Mouse (Mus musculus) liver, embryonic 14.5 days (tissue): Measurements from ENCODE around the gene Ruvbl2. TPM values are rescaled to one million over a fixed set of nuclear protein-coding genes. Genes with fewer than 3 reads are reported as not detected.
"Not testable (repeated sequence)": the region's sequence is repeated elsewhere in the genome, so short reads cannot be mapped to it uniquely, and the experiment has no call there.

Experiments
- ATAC-seq: fragments of 200-750 bp; cut with Nextera tagmentation; 2 replicates; pipeline ENCODE4 v1.8.0; 2017; ENCODE audit warnings: moderate number of reproducible peaks, mild to moderate bottlenecking, moderate library complexity; ENCODE audit not compliant: insufficient read depth
- DNase-seq, 3 experiments: peaks; one replicate each; pipeline ENCODE4 v3.0.0-alpha.2; 2012 to 2013; ENCODE audit warnings: low read depth in 3 of 3, low spot score in 3 of 3
- H3K27ac ChIP-seq: fragments of 300-500 bp; sonication (generic); 2 replicates; pipeline ENCODE4 v1.5.1; 2014; ENCODE audit warnings: moderate library complexity, mild to moderate bottlenecking, control low read depth, inconsistent platforms
- H3K27me3 ChIP-seq: fragments of 300-500 bp; sonication (generic); 2 replicates; pipeline ENCODE4 v1.6.1; 2014; ENCODE audit warnings: mild to moderate bottlenecking, low read length, moderate library complexity; ENCODE audit not compliant: control insufficient read depth, insufficient read depth
- H3K36me3 ChIP-seq: fragments of 300-500 bp; sonication (generic); replicated peaks from 2 replicates; pipeline ENCODE4 v1.6.1; 2014; ENCODE audit warnings: low read depth; ENCODE audit not compliant: control insufficient read depth, insufficient read depth
- H3K4me1 ChIP-seq, 2 experiments: fragments of 200-500 bp in 1 of 2; fragments of 300-500 bp in 1 of 2; sonication (generic) in 1 of 2; replicated peaks; 2 replicates each; pipeline ENCODE4 v1.6.1; 2012 to 2014; ENCODE audit warnings: antibody characterized with exemption in 1 of 2, inconsistent platforms in 1 of 2, low read length in 1 of 2; ENCODE audit not compliant: control insufficient read depth in 2 of 2, insufficient read depth in 2 of 2
- H3K4me2 ChIP-seq: fragments of 300-500 bp; sonication (generic); 2 replicates; pipeline ENCODE4 v1.6.1; 2014; ENCODE audit warnings: low read depth, mild to moderate bottlenecking, control low read depth, moderate library complexity
- H3K4me3 ChIP-seq, 2 experiments: fragments of 200-500 bp in 1 of 2; fragments of 300-500 bp in 1 of 2; sonication (generic) in 1 of 2; 2 replicates each; pipeline ENCODE4 v1.5.1; 2012 to 2014; ENCODE audit warnings: low read depth in 2 of 2, low read length in 2 of 2, mild to moderate bottlenecking in 2 of 2, control low read depth in 1 of 2, inconsistent platforms in 1 of 2, moderate library complexity in 1 of 2; ENCODE audit not compliant: insufficient read depth in 1 of 2
- H3K9ac ChIP-seq: fragments of 300-500 bp; sonication (generic); replicated peaks from 2 replicates; pipeline ENCODE4 v1.6.1; 2014; ENCODE audit warnings: mild to moderate bottlenecking, control low read depth, moderate library complexity
- H3K9me3 ChIP-seq: fragments of 300-500 bp; sonication (generic); 2 replicates; pipeline ENCODE4 v1.6.1; 2016; ENCODE audit warnings: low read length, mixed read lengths; ENCODE audit not compliant: control insufficient read depth
- CTCF ChIP-seq: IDR thresholded peaks from 2 replicates; pipeline ENCODE4 v1.5.1; 2016; ENCODE audit warnings: antibody characterized with exemption, low read depth, control low read depth
- EP300 ChIP-seq: IDR thresholded peaks from 2 replicates; pipeline ENCODE4 v1.6.1; 2016; ENCODE audit warnings: antibody characterized with exemption, low read depth
- WGBS: fragments of 180-500 bp; shearing (Covaris S2); extraction: QIAGEN DNeasy Blood & Tissue Kit; methylation state at CpG from one replicate; pipeline ENCODE4 v1.1.7; 2014; ENCODE audit not compliant: insufficient replicate concordance; 5-methylcytosine and 5-hydroxymethylcytosine counted together
- polyA plus RNA-seq, 2 experiments: library from polyadenylated mRNA; depleted of rRNA in 1 of 2; stranded (reverse) in 1 of 2; unstranded in 1 of 2; fragments of >200 nt; fragmentation: Nextera tagmentation in 1 of 2; extraction: Ambion mirVana in 1 of 2; gene quantifications; 2 replicates each; pipeline versions ENCODE4 v1.2.1 to v1.2.3; 2012 to 2014

Gene Ruvbl2
- polyA plus RNA-seq, 2 experiments, result 65.7 to 67.5 TPM

DNA sequence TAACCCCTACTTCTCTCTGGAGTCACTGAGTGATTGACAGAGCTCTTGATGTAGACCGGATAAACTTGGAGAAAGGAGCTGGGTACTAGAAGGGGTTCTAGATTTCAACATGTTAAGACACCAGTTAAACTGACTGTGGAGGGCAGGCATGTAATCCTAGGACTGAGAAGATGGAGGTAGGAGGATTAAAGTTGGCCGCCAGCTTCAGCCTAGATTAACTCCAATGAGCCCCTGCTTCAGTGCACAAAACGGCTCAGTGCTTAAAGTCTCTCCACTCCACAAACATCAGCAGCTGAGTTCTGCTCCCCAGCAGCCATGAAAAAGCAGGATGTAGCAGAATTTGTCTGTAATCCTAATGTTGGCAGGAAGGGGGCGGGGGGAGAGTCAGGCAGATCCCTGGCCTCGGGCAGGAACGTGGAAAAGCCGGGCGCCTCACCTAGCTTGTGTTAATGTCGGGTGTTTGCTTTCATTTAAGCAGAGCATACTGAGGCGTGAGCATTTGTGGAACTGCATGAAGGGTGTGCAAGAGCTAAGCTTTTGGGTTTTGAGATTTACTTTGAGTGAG, 36.3 kb downstream of the Ruvbl2 start:
- H3K27me3 ChIP-seq, result peaks cover 16% of the 10 kb centered on the region
- no peak overlapping the region for H3K27ac ChIP-seq
- H3K9ac ChIP-seq, result no peak overlapping the region
- H3K4me3 ChIP-seq, result no peak overlapping the region
- peaks cover 3 to 4% of the 10 kb centered on the region in 2 experiments; a peak in 3 of 4 replicates for H3K4me1 ChIP-seq
- 68% methylated on average over 10 of the region's 10 CpGs for WGBS
- H3K9me3 ChIP-seq, result no peaks in the 10 kb centered on the region
- no peak for TF ChIP-seq EP300
- no peak for TF ChIP-seq CTCF
- ATAC-seq (no peak), DNase-seq (no peak)
- H3K36me3 ChIP-seq, result no peaks in the 10 kb centered on the region
- no peak overlapping the region for H3K4me2 ChIP-seq

DNA sequence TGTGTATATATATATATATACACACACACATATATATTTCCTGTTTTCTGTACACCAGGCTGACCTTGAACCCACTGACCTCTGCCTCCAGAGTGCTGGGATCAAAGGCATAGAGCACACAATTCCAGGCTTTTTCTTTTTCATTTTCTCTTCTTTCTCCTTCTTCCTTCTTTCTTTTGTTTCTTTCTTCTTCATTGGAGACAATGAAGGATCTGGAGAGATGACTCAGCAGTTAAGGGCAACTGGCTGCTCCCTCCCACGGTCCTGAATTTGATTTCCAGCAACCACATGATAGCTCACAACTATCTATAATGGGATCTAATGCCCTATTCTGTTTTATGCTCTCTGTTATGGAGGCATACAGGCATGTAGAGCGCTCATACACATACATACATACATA, 41.1 kb downstream of the Ruvbl2 start:
- 45% methylated on average over 2 of the region's 2 CpGs for WGBS
- H3K27me3 ChIP-seq, result no peaks in the 10 kb centered on the region
- no peak overlapping the region for H3K9ac ChIP-seq
- no peak overlapping the region for H3K27ac ChIP-seq
- no peak for TF ChIP-seq EP300
- TF ChIP-seq CTCF, result no peak
- no peaks in the 10 kb centered on the region for H3K9me3 ChIP-seq
- peaks cover 26% of the 10 kb centered on the region for H3K36me3 ChIP-seq
- H3K4me1 ChIP-seq, result peaks cover 15 to 17% of the 10 kb centered on the region in 2 experiments
- DNase-seq, result no peak
- no peak for ATAC-seq
- peak overlapping the region; percentile 72 for H3K4me2 ChIP-seq
- H3K4me3 ChIP-seq, result no peak overlapping the region; a peak in 1 of 4 replicates

DNA sequence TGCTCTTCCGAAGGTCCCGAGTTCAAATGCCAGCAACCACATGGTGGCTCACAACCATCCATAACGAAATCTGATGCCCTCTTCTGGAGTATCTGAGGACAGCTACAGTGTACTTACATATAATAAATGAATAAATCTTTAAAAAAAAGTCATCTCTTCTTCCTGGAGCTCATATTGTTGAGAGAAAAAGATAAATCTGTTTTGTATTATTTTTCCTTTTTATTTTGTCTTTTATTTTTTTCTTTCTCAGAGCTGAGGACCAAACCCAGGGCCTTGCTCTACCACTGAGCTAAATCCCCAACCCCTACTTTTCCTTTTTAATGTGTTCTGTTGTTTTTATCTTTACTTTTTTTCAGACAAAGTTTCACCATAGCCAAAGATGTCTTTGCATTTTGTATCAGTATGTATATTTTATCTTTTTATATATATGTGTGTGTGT, 41.5 kb downstream of the Ruvbl2 start:
- H3K27me3 ChIP-seq, DNase-seq, H3K9me3 ChIP-seq: not testable (repeated sequence)
- 0% methylated on average over 3 of the region's 3 CpGs for WGBS
- Histone ChIP-seq H3K27ac (peak overlapping the region; percentile 40), H3K9ac (peak overlapping the region; percentile 52), H3K4me2 (peak overlapping the region; percentile 72), H3K36me3 (peaks cover 30% of the 10 kb centered on the region), H3K4me3 (peak overlapping the region; percentile 81 to 96), H3K4me1 (peaks cover 15 to 17% of the 10 kb centered on the region in 2 experiments)
- peak; percentile 50 for ATAC-seq

DNA sequence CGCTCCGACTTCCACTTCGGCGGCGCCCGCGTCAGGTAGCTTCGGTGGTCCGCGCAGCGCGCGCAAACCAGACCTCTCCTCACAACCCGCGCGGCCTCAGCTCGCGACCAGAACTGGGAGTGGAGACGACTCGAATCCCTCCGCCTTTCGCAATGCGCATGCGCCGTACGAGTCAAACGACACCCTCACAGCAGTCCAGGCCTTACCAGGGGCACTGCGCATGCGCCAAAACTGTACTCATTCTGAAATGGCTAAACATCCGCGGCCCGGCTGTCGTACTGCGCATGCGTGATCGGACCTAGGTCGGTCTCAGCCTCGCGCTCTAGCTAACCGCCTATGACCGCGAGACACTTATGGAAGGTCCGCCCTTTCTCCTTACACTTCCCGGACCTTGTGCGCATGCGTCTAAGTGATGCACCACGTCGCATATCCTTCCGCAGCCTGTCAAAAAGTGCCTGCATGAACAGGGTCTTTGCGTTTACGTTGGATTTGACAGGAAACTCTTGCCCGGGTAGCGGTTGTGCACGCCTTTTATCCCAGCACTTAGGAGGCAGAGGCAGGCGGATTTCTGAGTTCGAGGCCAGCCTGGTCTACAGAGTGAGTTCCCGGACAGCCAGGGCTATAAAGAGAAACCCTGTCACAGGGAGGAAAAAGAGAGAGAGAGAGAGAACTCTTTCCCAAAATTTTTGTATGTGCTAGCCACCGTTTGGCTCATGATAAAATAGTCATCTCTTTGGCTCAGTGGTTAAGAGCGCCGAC, 42.1 kb downstream of the Ruvbl2 start, which contains the start of gene Snrnp70:
TSS of gene Snrnp70 (minus strand) at position 165 of the 759 bp plus-strand sequence.
- peak; percentile 100 for DNase-seq
- WGBS, result under 1% methylated on average over 60 of the region's 60 CpGs
- Histone ChIP-seq H3K27ac (peak within 1 kb of the TSS; percentile 93), H3K4me3 (peak within 1 kb of the TSS; percentile 92 to 96), H3K36me3 (peaks cover 35% of the 10 kb centered on the region), H3K27me3 (no peaks in the 10 kb centered on the region), H3K4me1 (peaks cover 15 to 17% of the 10 kb centered on the region in 2 experiments), H3K4me2 (peak within 1 kb of the TSS; percentile 99), H3K9ac (peak within 1 kb of the TSS; percentile 97), H3K9me3 (no peaks in the 10 kb centered on the region)
- peak; percentile 95 for ATAC-seq
- TF ChIP-seq EP300 (peak; percentile 28; the same call in 1 of the 2 replicates), CTCF (peak; percentile 0; the same call in 1 of the 2 replicates)

DNA sequence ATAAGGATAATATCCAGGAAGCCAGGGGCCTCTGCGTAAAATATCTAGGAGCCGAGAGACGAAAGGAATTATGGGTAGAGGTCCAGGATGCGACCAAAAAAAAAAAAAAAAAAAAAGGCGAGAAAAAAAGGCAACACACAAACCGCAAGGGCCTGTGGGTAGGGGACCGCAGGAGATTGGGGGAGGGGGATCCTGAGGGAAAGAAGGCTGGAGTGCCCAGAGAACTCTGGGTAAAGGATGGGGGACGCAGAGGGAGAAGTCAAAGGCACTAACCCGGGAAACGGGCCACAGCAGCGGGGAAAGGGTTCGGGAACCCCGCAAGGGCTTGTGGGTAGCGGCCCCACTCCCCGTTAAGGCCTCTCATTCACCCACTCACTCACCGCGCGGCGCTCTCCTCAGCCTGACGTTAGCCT, 42.8 kb downstream of the Ruvbl2 start:
- Histone ChIP-seq H3K27ac (peak overlapping the region; percentile 93), H3K27me3 (no peaks in the 10 kb centered on the region), H3K4me2 (peak overlapping the region; percentile 99), H3K9me3 (no peaks in the 10 kb centered on the region), H3K9ac (peak overlapping the region; percentile 97), H3K4me3 (peak overlapping the region; percentile 92 to 96), H3K4me1 (peaks cover 15 to 17% of the 10 kb centered on the region in 2 experiments), H3K36me3 (peaks cover 41% of the 10 kb centered on the region)
- WGBS, result under 1% methylated on average over 19 of the region's 20 CpGs
- DNase-seq (peak in 1 of 3 experiments; percentile 49), ATAC-seq (peak; percentile 74)
- TF ChIP-seq EP300 (no peak; the same call in 1 of the 2 replicates), CTCF (no peak)
